Mouse (Mus musculus) T-helper 1 cell (primary cell): Measurements from ENCODE around the gene Pianp.
"Not testable (repeated sequence)": the region's sequence is repeated elsewhere in the genome, so short reads cannot be mapped to it uniquely, and the experiment has no call there.

Source experiments
- in situ Hi-C: fragments of 300-600 bp; cut with MboI, MseI; formaldehyde crosslinking; loops from one replicate; pipeline ENCODE4 v1.15.1; 2025; ENCODE audit warnings: high pct_unique_total_duplicates

Gene Pianp

DNA sequence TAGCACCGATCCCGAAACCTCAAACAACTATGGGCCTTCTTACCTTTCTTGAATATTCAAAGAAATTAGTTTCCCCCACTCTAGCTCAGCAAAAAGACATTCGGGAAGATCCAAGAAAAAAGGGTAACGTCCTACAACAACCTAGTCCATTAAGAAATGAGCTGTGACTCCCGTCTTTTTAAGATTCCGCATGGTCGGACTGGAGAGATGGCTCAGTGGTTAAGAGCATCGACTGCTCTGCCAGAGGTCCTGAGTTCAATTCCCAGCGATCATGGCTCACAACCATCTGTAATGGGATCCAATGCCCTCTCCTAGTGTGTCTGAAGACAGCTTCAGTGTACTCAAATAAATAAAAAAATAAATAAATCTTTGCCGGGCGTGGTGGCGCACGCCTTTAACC, 11.6 kb downstream of the Pianp start:
- in situ Hi-C loops = no loop called here

DNA sequence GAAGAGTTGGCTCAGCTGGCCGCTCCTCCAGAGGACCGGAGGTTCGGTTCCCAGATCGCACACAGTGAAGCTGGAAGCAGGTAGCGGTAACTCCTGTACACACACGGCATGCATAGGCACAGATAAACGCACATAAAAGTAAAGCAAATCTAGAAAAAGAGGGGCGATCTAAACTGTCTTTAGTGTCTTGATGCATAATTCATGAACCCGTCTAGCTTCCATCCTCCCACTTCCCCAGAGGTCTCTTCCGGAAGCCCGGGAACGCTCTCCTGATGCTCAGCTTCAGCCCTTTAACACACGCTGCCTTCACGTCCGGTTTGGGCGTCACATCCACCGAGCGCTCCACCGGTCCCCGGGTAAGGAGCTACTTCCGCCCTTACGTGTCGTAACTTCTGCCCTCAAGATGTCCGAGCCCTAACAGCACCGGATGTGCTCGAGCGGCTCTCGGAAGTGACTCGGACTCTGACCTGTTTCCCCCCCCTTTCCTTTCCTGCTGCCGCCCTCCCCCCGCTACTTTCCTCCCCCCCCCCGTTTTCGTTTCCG, 12.2 kb downstream of the Pianp start:
- in situ Hi-C loops = no loop called here

DNA sequence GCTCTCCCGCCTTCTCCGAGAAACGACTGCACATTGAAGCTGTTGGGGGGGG, 12.5 kb downstream of the Pianp start, which contains the start of gene Zfp384:
Zfp384 (plus strand) TSS at position 17 of the 52 bp plus-strand sequence.
- in situ Hi-C loops = no loop called here

DNA sequence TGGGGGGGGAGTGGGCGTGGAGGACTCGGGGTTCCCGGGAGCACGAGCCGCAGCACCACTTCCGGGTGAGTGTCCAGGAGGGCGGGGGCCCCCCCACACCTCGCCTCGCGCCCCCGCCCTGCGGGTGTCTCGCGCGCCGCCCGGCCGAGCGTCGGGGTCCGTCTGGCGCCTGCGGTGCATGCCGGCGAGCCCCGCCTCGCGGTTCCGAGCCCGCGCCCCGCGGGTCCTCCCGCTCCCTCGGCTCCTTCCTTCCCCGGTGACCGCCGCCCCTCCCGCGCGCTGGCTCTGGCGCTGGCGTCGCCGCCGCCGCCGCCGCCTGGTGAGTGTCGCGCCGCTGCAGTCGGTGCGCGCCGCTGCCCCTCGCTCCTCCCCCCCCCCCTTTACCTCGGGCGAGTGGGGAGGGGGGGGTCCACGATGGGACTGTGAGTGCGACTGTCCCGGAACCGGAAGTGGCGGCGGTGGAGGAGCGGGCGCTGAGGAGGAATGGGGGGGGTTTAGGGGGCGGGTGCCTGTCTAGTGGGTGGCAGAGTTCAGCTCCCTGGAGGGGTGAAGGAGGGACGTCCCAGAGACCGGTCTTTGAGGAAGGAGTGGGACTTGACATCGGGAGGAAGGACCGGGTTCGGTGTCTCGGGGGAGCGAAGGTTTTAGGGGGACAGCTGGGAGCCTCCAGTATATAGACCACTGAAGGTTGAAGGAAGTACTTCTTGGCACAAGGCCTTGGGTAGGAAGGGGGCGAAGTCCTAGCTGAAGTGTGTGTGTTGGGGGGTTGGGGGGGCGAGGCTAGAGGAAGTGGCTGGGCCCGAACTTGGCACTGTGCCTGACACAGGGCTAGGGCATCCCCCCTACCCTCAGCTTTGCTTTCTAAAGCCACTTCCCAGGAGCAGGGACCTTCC, 12.9 kb downstream of the Pianp start:
- in situ Hi-C loops = no loop called here

DNA sequence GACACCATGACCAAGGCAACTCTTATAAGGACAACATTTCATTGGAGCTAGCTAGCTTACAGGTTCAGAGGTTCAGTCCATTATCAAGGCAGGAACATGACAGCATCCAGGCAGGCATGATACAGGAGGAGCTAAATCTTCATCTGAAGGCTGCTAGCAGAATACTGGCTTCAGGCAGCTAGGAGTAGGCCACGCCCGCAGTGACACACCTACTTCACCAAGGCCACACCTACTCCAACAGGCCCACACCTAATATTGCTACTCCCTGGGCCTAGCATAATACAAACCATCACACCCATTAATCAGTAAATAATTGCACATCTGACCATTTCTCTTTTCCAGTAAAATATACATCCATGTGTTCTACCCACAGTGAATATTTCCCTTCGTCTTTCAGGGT, 21.2 kb downstream of the Pianp start:
- in situ Hi-C loops = no loop called here

DNA sequence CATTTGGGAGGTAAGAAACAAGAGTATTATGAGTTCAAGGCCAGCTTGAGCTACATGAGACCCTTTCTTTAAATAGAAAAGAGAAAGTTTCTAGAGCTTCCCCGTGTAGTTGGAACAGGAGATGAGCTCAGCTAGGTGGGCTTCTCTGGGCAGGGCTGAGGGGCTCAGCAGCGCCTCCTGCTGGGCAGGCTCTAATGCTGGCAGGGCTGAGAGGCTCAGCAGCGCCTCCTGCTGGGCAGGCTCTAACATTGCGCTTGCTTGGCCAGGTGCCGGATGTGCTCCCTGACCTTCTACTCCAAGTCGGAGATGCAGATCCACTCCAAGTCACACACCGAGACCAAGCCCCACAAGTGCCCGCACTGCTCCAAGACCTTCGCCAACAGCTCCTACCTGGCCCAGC, 34.0 kb downstream of the Pianp start:
- in situ Hi-C loops = not testable (repeated sequence)

DNA sequence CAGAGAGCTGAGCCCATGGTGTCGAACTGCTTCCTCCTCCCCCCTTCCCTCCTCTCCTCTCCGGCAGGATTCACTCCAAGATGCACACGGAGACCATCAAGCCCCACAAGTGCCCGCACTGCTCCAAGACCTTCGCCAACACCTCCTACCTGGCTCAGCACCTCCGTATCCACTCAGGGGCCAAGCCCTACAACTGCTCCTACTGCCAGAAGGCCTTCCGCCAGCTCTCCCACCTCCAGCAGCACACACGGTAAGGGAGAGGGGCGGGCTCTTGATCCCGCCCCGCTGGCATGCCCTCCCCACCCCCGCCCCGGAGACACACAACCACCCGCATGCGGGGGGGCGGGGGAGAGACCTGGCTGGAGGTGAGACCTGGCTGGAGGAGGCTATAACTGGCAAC, 35.1 kb downstream of the Pianp start:
- in situ Hi-C loops = no loop called here

DNA sequence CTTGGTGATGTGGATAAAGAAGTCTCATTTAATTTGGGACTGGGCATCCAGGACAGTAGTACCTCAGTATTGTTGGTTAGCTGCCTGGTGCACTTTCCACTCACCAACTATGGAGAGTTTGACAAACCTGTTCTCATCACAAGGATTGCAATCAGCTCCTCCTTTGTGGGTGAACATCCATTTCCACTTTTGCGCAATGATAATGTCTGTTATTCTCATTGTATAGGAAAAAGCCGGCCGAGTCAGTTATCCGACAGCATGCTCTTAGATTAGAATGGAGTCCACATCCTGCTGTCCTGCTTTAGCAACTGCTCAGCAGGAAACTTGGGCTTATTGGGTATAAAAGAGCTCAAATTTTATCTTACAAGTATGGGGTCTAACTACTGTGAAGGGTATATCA, 42.2 kb downstream of the Pianp start:
- in situ Hi-C loops = no loop called here

DNA sequence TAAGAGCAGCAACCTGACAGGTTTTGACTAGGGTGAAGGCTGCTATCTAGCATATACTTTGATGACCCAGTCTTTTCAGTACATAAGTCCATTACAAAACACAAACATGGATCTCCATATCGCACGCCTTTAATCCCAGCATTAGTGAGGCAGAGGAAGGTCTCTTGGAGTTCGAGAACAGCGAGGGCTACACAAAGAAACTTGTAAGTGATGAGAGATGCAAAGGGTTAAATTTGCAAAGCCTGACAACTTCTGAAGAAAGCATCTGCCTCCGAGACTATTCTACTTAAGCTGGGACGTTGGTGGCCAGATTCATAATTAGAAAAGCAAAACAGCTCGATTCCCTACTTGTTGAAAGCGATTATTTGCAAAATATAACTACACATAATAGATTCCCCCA, 42.6 kb downstream of the Pianp start:
- in situ Hi-C loops = no loop called here

DNA sequence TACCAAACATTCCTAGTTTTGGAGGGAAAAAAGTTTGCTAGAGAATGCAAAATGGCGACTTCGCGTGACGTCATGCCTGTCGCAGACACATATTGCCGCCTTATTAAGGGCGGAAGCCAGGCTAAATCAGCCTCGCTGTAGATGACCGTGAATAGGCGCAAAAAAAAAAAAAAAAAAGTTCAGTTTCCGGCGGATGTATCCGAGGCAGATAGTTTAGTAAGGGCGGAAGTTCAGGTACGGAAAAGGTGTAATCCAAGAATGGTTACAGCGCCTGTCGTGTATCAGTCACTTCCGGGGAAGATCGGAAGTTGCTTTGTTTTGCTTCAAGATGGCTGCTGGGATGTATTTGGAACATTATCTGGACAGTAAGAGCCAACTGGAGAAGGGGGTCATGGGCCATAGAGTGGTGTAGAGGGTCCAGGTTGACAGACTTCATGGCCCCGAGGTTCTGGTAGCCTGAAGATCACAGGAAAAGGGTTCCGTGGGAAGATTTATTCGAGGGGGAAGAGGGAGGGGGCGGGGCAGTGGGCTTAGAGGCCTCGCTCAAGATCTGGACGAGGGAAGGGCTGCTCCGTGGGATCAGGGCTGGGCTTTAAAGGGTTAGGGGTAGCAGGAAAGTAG, 43.1 kb downstream of the Pianp start, which contains the start of gene Ing4:
Ing4 (plus strand) TSS at position 228 of the 621 bp plus-strand sequence.
- in situ Hi-C loops = no loop called here

DNA sequence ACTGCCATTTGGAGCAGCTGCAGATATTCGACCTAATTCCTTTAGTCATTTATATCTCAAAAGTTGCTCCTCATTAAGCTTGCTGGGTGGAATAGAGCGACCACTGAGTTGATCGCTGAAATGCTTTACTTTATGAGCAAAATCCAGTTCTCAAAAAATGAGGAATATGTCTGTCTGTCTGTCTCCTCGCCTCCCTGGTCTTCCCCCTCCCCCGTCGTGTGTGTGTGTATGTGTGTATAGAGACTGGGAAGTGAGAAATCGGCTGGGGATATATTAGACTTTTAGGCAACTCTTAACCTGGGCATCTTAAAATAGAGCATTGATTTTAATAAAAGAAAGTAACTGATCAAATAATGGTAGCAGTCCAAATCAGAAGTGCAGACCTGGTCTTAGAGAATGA, 43.7 kb downstream of the Pianp start:
- in situ Hi-C loops = no loop called here

DNA sequence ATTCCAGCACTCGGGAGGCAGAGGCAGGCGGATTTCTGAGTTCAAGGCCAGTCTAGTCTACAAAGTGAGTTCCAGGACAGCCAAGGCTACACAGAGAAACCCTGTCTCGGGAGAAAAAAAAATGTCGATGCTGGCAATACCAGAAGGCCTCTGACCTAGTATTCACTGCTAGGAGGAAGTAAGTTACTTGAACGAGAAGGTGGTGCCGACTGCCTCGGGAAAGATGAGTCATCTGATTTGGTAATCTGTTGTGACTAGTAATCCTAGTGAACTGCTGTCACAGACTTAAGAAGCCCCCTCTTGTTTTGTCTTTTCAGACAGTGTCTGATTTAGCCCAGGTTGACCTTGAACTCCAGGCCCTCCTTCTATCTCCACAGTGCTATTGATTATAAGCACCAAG, 44.6 kb downstream of the Pianp start:
- in situ Hi-C loops = no loop called here

DNA sequence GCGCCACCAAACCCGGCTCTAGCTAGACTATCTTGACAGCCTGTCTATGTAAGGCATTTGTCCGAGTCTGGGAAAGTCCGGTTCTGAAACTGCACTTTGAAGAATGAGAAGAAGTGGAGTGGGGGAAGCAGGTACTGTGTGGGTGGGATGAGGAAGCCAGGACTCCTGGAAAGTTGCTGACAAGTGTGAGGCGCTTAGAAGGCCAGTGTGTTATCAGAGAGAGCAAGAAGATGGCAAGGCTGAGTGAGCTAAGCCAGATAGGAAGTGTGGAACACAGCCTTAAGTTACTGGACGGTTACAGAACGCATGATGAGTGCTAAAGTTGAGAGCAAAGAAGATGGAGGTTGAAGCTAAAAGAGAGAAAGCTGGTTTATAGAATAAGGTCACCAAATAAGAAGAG, 45.6 kb downstream of the Pianp start:
- in situ Hi-C loops = no loop called here

DNA sequence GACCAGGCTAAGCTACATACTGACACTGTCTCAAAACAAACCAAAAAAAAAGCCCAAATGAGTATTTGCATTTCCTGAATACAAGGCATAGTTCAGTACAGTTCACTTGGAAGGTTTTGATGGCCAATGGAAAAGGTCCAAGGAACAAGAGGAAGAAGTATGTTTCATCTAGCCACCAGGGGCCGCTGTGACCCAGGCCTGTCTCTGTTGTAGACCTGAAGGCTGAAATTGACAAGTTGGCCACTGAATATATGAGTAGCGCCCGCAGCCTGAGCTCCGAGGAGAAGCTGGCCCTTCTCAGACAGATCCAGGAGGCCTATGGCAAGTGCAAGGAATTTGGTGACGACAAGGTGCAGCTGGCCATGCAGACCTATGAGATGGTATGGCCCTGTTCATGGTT, 50.2 kb downstream of the Pianp start:
- in situ Hi-C loops = loop anchor here (5.0 kb wide), 1 partner anchor 36 kb away; no protein-coding TSS in a partner anchor

DNA sequence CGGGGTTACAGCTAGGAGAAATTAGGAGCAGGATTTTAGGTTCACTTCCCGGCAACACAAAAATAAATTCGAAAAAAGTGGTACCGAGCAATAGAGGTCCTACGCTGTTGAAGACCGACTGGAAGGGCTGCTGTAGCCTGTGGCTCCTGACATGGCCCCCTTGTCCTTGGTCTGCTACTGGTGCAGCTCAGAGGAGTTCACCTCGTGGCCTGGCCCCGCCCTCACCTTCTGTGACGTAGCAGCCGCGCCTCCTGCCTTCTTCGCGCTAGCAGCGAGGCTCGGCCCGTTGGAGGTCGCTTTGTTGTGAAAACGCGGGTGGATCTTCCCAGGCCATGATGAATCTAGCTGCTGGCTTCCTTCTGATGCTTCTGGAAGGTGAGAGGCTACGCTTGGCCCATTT, 53.2 kb downstream of the Pianp start, which contains the start of gene Acrbp:
Acrbp (plus strand) TSS at position 12 of the 400 bp plus-strand sequence.
- in situ Hi-C loops = loop anchor here (5.0 kb wide), 1 partner anchor 33 kb away; no protein-coding TSS in a partner anchor

DNA sequence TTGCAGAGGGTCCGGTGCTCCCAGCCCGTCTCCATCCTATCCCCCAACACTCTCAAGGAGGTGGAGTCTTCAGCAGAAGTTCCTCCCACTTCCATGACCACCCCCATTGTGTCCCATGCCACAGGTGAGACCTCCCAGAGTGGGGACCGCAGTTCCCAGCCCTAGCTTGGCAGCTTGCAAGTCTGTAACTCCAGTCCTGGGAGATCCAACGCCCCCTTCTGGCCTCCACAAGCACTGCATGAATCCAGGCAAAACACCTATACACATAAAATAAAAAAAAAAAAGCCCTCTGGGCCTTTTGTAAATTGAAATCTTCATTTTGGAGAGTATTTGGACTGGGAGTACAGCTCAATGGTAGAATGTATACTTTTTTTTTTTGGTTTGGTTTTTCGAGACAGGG, 54.7 kb downstream of the Pianp start:
- in situ Hi-C loops = no loop called here
